Mouse (Mus musculus): ENCODE data around the gene Mfap3.
"Not testable (repeated sequence)": the region's sequence is repeated elsewhere in the genome, so short reads cannot be mapped to it uniquely, and the experiment has no call there.

The Mfap3 gene

DNA sequence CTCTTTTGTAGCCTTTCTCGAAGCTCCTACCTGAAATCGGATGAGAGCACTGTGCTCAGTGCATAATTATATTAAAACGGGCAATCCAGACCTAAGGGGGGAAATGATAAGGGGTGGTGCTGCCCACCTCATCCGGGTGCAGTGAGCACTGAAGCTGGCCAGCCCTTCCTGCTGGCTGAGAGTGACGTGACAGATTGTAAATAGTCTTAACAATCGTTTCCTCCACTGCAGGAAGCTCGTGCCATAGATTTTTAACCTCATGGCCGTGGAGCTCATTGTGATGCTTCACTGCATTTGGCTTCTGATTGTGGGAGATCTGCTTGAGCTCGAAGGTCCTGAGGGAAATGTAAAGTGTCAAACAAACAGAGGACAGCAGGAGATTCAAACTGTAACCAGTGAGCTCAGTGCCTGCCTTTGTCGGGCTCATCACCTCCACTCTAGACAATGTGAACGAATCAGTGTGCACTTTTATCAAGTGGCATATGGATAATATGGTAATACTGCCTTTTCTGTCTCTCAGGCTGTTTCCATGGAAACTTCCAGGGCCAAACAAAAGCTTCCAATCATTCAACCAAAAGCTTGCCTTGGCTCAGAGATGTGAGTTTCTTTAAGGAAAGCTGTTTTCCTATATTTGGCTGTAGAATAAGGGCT lies 13.0 kb downstream of the Mfap3 start:
- DNase-seq = no peak

DNA sequence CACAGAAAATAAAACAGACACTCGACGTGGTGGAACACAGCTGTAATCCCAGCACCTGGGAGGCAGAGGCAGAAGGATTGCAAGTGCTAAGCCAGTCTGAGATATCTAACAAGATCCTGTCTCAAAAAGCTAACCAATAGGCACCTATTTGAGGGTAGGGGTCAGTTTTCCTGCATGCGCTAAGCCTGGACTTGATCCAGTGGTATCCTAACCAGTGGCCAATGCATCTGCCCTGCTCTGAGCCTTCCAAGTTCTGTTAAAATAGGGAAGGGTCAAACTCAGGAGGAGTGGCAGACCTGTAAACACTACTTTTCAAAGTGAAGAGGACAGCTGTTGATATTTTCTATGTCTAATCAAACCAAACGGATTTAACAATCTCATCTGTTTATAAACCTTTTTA lies 13.8 kb downstream of the Mfap3 start:
- DNase-seq = no peak

DNA sequence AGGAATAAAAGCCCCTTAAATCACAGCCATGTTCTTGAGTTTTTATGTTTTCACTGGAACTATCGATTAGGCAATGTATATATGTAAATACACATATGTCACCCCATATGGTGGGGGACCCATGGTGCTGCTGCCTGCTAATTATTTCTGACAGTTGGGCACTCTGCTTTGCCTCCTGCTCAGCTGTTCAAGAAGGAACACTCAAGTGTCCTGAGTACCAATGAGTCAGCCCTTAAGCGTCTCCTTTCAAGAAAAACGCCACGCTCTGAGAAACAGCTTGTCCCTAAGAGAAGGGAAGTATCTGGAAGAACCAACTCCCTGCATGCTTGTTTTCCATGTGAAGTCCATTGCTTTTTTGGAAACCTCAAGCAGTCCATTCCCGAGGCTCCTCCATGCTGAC lies 17.4 kb downstream of the Mfap3 start:
- DNase-seq = no peak

DNA sequence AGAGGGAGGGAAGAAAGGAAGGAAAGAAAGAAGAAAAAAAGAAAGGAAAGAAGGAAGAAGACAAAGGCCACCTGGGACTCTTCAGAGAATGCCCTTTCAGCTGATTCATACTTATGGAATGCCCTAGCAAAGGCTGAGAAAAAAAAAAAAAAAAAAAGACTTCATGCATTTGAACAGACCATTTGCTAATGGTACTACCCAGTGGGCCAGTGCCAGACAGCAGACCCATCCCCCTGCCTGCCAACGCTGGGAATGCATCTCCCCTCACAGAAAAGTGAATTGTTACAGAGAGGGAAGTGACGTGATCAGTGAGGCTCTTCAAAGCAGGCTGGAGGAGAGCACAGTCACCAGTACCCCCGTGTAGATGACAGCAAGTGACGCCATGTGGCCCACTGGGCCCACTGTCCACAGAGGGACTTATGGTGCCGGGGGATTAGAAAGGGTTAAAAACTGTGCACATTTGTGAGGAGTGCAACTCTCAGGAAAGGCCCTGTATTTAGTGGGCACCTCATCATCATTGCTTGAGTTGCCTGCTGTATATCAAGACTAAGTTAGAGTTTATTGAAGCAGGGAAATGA lies 21.5 kb downstream of the Mfap3 start:
- no peak for DNase-seq

DNA sequence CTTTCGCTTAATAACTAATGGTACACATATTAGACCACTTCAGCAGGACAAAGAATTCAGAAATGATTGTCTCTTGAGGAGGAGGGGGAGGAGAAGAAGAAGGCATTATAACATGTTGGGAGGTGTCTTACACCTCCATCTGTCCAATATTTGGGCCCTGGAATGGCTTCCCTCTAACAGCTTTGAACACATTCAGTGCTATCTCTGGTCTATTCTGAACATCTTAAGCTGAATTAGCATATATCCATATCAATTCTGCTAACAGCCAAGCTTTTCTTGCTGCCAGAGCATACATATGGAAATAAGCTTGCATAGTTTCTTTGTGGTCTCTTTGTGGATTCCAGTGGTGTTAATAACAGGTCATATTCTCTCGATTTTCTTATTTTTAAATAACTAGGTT lies 22.2 kb downstream of the Mfap3 start:
- DNase-seq = no peak

DNA sequence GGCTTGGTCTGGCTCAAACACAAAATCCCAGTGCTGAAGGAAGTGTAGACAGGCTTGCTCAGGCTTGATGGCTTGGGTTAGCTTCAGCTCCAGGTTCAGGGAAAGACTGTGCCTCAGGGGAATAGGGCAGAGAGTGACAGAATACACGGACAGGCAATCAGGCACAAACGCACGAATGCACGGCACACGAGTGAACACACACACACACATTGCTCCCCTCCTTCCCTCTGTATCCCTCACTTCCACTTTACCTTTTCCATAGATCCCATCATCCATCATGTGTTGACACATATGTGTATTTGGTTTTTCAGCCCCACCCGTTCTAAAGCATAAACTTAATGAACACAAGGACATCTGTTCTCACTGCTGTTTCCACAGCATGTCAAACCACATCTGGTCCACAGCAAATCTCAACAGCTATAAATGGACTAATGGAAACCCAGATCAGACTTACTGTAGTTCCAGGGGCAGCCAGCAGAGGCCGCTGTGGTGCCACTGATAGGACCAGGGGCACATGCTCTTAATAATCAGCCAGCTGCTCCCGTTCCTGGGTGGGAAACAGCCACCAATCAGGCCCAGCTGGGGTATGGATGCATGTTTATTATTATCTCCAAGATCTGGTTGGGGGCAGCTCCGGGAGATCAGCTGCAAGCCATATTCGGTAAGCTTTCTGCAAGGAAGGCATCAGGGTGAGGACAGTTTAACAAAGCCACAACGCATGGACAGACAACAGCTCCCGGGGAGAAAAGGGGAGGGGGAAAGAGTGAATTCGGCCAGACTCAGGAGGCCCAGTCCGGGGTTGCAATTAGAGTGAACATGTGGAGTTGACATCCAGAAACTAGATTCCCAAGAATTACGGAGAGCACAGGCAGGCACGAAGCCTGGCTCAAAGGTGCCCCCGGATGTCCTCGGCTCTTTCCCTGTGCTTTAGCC lies 30.4 kb downstream of the Mfap3 start:
- DNase-seq = peak; percentile 33 to 38

DNA sequence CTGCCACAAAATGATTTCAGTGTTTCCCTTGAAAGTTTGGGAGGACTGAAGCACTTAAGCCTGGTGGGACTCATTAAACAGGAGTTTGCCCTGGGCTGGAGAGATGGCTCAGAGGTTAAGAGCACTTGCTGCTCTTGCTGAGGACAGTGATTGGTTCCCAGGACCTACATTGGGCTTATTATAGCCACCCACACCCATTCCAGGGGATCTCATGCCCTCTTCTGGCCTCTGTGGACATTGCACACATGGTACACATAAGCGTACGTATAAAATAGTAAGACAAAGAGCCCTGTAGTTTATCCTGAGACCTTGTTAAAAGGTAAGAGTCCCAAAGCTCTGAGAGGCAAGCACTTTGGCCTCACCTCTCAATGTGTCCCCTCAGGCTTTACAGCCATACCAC lies 31.8 kb downstream of the Mfap3 start:
- no peak for DNase-seq

DNA sequence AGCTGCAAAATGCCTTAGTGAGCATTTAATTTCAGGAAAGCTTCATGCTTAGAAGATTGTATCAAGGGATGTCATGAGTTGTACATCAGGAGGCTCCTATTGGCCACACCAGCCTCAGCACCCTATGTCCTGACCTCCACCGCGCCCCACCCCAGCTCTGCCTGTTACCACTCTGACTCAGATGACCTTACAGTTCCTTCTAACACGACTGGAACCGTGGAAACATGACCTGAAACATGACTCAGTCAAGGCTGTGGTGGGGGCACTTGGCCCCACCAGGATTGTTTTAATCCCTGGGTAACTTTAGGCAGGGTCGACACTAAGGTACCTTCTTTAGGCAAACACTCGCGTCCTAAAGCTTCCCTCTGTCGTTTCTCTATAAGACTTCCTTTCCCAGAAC lies 32.6 kb downstream of the Mfap3 start:
- no peak for DNase-seq

DNA sequence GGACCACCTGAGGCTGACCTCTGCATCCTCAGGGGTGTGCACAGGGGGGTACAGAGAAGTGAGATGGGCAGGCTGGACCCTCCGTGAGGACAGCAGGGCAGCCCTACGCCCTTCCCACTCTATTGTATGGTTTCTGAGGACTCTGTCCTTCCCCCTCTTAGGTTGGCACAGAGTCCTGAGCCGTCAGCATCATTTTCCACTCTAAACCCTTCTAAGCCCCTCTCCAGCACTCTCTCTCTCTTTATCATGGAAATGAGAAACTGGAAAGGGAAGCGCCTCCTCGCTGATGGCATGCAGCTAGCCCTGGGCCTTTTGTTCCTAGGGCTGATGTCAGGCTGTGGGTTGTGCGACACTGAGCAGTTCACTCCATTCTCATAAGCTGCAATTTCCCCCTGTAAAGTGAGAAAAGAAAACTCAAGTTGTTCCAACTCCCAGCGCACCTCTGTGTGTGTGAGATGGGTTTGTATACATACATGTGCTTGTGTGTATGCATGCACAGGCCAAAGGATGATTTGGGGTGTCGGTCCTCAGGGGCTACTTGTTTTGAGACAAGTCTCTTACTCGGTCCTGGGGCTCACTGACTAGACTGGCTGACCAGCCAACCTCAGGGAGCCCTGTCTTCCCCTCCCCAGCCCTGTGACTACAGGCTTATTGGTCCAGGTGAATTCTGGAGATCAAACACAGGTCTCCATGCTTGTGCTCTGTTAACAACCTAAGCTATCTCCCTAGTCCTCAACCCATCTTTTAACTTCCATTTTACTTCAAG lies 34.7 kb downstream of the Mfap3 start:
- DNase-seq = no peak

DNA sequence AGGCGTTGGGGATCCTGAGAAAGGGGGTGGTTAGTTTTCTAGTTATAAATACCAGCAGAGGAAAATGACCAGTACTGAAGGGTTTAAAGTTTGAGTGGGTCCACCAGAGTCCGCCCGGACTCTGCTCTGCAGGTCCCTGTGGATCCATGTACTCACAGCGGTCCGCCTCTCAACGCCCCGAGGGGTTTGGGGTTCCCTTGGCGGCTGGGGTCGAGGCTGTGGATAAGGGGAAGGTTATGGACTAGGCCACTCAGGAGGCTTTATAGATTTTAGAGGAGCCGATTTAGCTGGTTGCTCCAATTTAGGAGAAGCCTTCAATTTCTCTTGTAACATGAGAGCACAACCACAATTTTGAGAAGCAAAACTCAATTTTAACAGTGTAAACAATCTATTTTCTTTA lies 39.5 kb downstream of the Mfap3 start:
- not testable (repeated sequence) for DNase-seq

DNA sequence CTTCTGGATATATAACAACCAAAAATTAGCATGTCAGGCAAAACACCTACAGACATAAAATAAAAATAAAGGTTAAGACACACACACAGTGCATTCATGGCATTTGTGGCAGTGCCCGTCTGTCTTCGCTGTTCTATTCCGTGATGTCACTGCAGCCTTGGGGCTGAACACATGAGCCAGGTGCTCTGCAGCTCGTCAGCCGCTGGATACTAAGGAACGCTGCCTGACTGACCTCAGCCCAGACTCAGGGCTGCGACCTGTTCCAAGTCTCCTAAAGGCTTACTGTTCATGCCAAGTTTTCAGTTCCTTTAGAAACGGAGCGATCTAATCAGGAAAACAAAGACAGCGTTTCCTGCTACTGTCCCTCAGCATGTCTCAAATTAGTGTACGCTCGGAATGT lies 46.1 kb downstream of the Mfap3 start:
- DNase-seq = no peak

DNA sequence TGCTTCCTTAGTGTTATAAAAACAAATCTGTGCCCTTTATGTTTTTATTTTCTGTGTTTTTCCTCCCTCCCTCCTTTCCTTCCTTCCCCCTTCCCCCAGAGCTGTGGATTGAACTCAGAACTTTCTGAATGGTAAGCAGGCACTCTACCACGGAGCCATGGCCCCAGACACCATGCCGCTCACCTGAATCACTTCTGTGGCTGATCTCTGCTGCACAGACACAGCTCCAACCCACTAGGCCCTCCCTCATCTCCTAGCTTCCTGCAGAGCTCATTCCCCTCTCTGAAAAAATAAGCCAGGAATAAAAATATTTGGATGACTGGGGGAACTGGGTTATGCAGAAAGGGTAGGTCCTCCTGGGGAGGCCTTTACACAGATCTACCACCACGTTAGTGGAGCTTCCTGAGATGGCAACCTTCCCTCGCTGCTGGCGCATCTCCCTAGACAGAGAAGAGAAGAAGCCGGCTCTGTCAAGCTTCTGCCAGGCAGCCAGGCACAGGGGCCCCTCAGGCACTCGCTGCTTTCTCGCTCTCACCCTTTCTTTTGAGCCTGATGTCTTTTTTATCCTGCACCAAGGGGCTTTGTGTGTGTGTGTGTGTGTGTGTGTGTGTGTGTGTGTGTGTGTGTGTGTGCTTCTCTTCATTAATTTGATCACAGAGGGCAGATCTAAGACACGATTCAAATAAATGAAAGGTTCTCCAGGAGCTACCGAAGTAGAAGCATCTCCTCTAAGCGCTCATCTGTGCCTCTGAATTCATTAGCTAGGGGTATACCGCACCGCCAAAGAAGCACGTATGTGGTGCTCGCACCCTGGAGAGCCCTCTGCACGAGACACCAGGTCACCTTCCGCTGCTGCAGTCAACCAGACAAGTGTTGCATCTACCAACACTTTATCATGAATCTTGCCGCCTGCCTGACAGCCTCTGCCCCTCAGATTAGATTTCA lies 47.9 kb downstream of the Mfap3 start:
- no peak for DNase-seq

DNA sequence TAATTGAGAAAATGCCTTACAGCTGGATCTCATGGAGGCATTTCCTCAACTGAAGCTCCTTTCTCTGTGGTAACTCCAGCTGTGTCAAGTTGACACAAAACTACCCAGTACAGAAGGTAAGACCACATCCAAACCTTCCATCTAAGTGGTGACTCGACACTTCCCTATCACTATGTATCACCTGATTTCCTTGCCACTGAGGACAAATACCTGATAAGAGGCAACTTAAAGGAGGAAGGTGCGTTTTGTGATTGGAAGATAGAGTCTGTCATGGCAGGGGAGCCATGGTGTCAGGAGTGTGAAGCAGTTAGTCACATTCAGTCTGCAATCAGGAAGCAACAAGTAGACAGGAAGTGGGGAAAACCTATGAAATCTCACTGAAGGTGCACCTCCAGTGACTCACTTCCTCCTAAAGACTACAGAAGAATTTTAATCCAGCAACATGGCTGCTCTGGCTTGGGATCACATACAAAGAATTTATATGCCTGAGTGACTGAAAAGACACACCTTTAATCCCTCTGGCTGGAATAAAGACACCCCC lies 50.6 kb downstream of the Mfap3 start:
- no peak for DNase-seq

DNA sequence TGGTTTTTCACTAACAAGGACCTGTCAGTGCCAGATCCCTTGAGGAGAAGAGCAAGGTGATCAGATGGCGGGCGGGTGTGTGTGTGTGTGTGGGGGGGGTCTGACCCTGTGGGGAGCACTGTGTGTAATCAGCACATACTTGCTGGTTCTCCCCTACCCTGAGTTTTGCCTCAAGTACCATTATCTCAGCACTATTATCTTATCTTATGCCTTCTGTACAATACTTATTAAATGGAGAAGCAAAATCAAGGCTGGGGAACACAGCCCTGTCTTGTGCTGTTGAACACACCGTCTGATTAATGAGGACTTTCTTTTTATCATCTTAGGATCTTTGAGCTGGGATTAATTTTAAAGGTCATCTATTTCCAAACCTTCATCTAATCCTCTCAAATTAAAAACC lies 52.6 kb downstream of the Mfap3 start:
- no peak for DNase-seq

DNA sequence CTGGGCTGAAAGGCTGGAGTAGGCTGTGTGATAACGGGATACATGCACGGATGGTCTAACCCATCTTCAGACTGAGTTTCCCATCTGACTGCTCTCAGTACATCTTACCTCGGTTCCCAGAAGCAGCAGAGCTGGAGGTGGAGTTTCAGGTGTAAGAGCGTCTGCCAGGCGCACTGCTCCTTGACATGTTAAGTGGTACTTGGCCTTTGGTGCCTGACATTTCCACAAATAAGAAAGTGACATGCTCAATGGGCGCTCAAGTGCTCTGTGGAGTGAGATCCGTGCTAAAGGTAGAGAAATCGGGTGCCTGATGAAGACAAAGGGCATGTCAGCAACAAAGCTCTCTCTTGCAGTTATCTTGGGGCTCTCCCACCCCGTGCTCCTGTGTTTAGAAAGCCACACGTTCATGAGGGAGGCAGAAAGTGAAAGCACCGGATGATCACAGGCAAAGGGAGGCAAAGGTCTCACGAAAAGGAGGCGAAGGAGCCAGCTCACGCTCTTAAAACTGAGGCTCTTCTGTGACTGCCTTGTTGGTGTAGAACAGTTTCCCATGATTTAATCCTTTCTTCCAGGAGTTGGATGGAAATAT lies 55.3 kb downstream of the Mfap3 start:
- DNase-seq = peak in 1 of 2 experiments; percentile 15

DNA sequence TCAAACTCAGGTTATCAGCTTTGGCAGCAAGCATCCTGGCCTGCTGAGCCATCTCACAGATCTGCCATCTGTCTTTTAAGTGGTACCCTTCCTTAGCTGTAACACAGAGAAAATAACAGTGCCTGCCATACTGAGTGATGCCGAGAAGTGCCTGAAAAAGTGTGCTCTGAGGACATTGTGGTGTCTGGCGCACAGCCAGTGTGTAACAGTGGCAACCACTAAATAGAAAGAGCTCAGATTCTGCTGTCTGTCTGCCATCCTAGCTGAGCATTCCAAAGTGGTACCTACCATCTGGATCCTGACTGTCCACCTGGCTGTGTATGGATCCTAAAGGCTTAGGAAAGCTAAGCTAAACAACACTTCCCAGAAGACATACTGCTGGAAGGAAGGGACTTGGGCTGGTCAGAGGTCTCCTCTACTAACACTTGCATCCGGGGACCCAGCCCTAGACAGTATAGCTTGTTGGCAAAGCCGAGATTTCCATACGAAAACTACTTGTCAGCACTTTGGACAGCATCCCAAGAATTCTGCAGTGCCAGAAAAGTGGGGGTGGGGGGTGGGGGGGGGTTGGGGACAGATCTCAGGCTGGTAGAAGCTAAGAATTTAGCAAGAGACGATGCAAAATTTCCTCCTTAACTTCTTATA lies 58.5 kb downstream of the Mfap3 start:
- DNase-seq = no peak

DNA sequence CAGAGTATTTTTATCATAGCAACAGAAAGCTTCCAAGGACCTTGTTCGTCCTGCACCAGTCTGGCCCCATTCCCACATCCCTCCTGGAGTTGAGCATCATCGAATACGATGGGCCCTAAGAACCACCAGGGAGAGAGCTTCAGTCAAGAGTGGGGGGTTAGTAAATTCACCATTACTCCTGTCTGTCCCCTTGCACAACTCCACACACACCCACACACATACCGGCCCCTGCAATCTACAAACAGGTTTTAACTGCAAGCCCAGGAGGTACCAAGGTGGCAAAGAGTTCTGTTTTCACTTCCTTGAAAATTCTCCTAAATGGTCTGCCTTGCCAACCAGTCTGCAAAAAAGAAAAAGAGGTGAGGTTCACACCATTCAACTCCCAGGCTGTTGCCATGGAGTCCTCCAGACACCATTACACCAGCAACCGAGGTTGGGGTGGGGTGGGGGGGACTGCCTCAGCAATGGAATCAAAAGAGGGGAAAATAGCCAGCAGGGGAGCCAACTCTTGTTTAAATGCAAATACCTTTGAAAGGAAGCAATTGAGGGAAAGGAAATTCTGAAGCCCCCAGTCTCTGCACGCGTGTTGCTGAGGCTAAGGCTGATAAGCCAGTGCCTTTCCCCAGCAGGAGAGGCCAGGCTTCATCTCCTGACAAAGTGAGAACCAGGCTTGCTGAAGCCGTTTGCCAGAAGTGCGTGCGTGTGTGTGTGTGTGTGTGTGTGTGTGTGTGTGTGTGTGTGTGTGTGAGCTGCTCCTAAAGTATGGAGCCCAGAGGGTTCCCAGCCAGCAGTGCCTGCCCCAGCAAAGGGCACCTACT lies 64.6 kb downstream of the Mfap3 start:
- no peak for DNase-seq
